Mouse (Mus musculus): Measurements from ENCODE around the gene Adh7. TPM values are rescaled to one million over a fixed set of nuclear protein-coding genes. Genes with fewer than 3 reads are reported as not detected.
A peak's percentile ranks its signal among the peaks of the same experiment; 100 is the strongest.

Gene Adh7
- total and polyA plus RNA-seq, 3 experiments: not detected

DNA sequence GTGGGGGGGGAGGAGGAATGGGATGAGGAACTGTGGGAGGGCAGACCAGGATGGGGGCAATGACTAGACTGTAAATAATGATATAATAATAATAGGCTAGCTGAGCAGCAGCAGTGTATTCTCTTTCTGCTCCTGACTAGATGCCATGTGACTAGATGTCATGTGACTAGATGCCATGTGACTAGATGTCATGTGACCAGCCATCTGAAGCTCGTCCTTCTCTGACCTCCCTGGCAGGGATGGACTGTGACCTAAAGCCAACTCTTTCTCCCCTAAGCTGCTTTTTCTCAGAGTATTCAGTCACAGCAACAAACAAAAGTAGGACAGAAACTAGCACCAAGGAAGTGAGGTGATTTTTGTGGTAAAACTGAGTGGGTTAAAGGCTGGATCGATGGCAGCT, 35.5 kb upstream of the Adh7 start:
- TF ChIP-seq POLR2A (IDR thresholded peaks at IDR 0.05; ENCODE audit: low read depth, low read length): no peak
- TF ChIP-seq IRF4 (IDR thresholded peaks at IDR 0.05; ENCODE audit: low read depth, low read length): no peak
- TF ChIP-seq USF2 (conservative IDR thresholded peaks at IDR 0.05; ENCODE audit: low read depth, low read length): peak; percentile 99
- peak; percentile 76 for TF ChIP-seq BHLHE40 (IDR thresholded peaks at IDR 0.05; ENCODE audit: low read depth, low read length)
- no peak for TF ChIP-seq ZKSCAN1 (IDR thresholded peaks at IDR 0.05; ENCODE audit: borderline replicate concordance, low read depth, low read length)
- no peak for TF ChIP-seq POLR2AphosphoS2 (IDR thresholded peaks at IDR 0.05; ENCODE audit: low read depth, low read length)
- TF ChIP-seq TCF12 (IDR thresholded peaks at IDR 0.05; ENCODE audit: low read depth, low read length): no peak
- TF ChIP-seq TBP (conservative IDR thresholded peaks at IDR 0.05; ENCODE audit: low read depth, low read length): 0 out of 2 replicates have a peak, but pooled peaks have one; percentile 39
- no peak for TF ChIP-seq NRF1 (IDR thresholded peaks at IDR 0.05; ENCODE audit: low read depth, low read length)
- no peak for TF ChIP-seq MAFK (IDR thresholded peaks at IDR 0.05; ENCODE audit: insufficient replicate concordance, low read length)
- 0 out of 2 replicates have a peak, but pooled peaks have one; percentile 28 for TF ChIP-seq SIN3A (IDR thresholded peaks at IDR 0.05; ENCODE audit: low read length)
- no peak for TF ChIP-seq ZMIZ1 (IDR thresholded peaks at IDR 0.05; ENCODE audit: low read depth, low read length)
- TF ChIP-seq GABPA (IDR thresholded peaks at IDR 0.05; ENCODE audit: insufficient replicate concordance, low read depth, low read length): no peak
- peak; percentile 45 for TF ChIP-seq HCFC1 (IDR thresholded peaks at IDR 0.05; ENCODE audit: low read depth, low read length)
- TF ChIP-seq PAX5 (IDR thresholded peaks at IDR 0.05; ENCODE audit: low read length): no peak
- TF ChIP-seq MYC (IDR thresholded peaks at IDR 0.05; ENCODE audit: low read depth, low read length): 0 out of 2 replicates have a peak, but pooled peaks have one; percentile 39
- peak; percentile 90 for TF ChIP-seq USF1 (IDR thresholded peaks at IDR 0.05; ENCODE audit: low read depth, low read length)
- TF ChIP-seq ELF1 (IDR thresholded peaks at IDR 0.05; ENCODE audit: low read depth, low read length): no peak
- peak; percentile 96 for TF ChIP-seq MAX (IDR thresholded peaks at IDR 0.05; ENCODE audit: low read length)
- TF ChIP-seq SMC3 (IDR thresholded peaks at IDR 0.05; ENCODE audit: low read depth, low read length): no peak
- no peak for TF ChIP-seq EP300 (IDR thresholded peaks at IDR 0.05; ENCODE audit: low read length)
- TF ChIP-seq RCOR1 (conservative IDR thresholded peaks at IDR 0.05; ENCODE audit: low read depth, low read length): no peak
- no peak for TF ChIP-seq RAD21 (IDR thresholded peaks at IDR 0.05; ENCODE audit: low read depth, low read length)
- TF ChIP-seq ETS1 (conservative IDR thresholded peaks at IDR 0.05; ENCODE audit: low read depth, low read length): no peak
- TF ChIP-seq MAZ (IDR thresholded peaks at IDR 0.05; ENCODE audit: low read depth, low read length): no peak
- TF ChIP-seq CTCF (conservative IDR thresholded peaks at IDR 0.05 in 1 of 2, IDR thresholded peaks at IDR 0.05 in 1 of 2; ENCODE audit: low read depth in 2 of 2, low read length in 2 of 2): no peak
- no peak for TF ChIP-seq CHD2 (IDR thresholded peaks at IDR 0.05; ENCODE audit: low read length)
- Histone ChIP-seq H3K36me3 (replicated peaks in 1 of 2; ENCODE audit: control insufficient read depth in 1 of 2, insufficient read depth in 1 of 2, low read length in 1 of 2) (no peaks in the 10 kb centered on the region), H3K9ac (ENCODE audit: insufficient read depth, low read depth) (no peak overlapping the region), H3K9me3 (replicated peaks; ENCODE audit: low read length) (no peaks in the 10 kb centered on the region), H3K4me1 (ENCODE audit: control insufficient read depth in 1 of 2, insufficient read depth in 2 of 2) (peaks cover 2 to 3% of the 10 kb centered on the region in 2 experiments; a peak in 2 of 4 replicates), H3K27ac (ENCODE audit: insufficient read depth, low read depth) (no peak overlapping the region), H3K4me3 (replicated peaks in 1 of 3; ENCODE audit: low read depth in 2 of 3, low read length in 2 of 3, poor library complexity in 1 of 3) (no peak overlapping the region), H3K79me2 (replicated peaks; ENCODE audit: control insufficient read depth, extremely low read depth, insufficient read depth, poor library complexity, severe bottlenecking) (no peaks in the 10 kb centered on the region), H3K27me3 (replicated peaks) (no peaks in the 10 kb centered on the region), H3K4me2 (ENCODE audit: insufficient read depth, low read depth, poor library complexity, severe bottlenecking) (peak overlapping the region; percentile 18; the same call in 1 of the 2 replicates)
- peak; percentile 13 for DNase-seq (ENCODE audit: extremely low read depth)
- in situ Hi-C loops (cut with MboI; ENCODE audit: low pct_ligation_motif_present, low pct_unique_long_range_greater_than_20kb, low sequenced_read_pairs) (no loop called here), dilution Hi-C loops (cut with MboI; ENCODE audit: extremely low pct_ligation_motif_present, extremely low pct_unique_long_range_greater_than_20kb, low sequenced_read_pairs) (no loop called here)
